Mouse (Mus musculus): ENCODE measurements around the gene Anks1b.

DNA sequence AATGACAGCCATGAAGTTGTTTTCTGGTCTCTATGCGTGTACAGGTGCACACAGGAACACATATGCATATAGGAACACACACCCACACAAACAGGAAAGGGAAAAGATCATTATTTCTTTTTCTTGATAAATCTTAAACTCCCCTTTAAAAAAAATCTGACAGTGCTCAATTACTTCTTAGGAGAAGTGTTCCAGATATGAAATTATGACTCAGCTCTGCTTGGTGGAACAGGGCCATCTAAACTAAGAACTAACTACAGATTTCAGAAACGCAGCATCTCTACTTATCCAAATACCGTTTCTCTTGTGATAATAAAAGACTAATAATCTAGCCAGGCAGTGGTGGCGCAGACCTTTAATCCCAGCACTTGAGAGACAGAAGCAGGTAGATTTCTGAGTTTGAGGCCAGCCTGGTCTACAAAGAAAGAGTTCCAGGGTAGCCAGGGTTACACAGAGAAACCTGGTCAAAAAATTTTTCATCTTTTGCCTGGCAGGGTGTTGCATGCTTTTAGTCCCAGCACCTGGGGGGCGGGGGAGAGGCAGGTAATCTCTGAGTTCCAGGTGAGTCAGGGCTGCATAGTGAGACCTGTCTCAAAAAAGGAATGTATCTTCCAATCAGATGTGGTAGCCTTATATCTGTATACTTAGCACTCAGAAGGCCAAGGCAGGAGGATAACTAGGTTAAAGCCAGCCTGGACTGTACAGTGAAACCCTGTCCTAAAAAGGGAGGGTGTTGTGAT, 1064.6 kb downstream of the Anks1b start:
- TF ChIP-seq CTCF (IDR thresholded peaks at IDR 0.05; ENCODE audit: control insufficient read depth, insufficient read depth, insufficient replicate concordance, low read depth, low read length) (no peak), POLR2A (IDR thresholded peaks at IDR 0.05; ENCODE audit: control insufficient read depth, low read depth, low read length) (no peak)

All from testis, adult 2 months (tissue).